In genomic region chr11:100983125-100983777, GRCm38 (mm10) we compare ENCODE assay signal across 1 mouse cellular context.
TF ChIP-seq lines count a peak whose summit lies in the region.

No protein-coding gene starts in this region.

TF ChIP-seq in CH12.LX, 34 proteins besides CTCF, POLR2A, EP300 and RAD21 (continued from another document):
- TF ChIP-seq PAX5 (IDR thresholded peaks at IDR 0.05; ENCODE audit: low read length) = no peak
- TF ChIP-seq NELFE (IDR thresholded peaks at IDR 0.05; ENCODE audit: low read depth, low read length) = peak; percentile 70; the same call in 1 of the 2 replicates
- TF ChIP-seq MXI1 (IDR thresholded peaks at IDR 0.05; ENCODE audit: low read depth, low read length) = peak; percentile 50; the same call in 1 of the 2 replicates
- no peak for TF ChIP-seq USF2 (conservative IDR thresholded peaks at IDR 0.05; ENCODE audit: low read depth, low read length)
- TF ChIP-seq SMC3 (IDR thresholded peaks at IDR 0.05; ENCODE audit: low read depth, low read length) = peak; percentile 100
- no peak for TF ChIP-seq E2F4 (IDR thresholded peaks at IDR 0.05; ENCODE audit: insufficient replicate concordance, low read depth, low read length)
- peak; percentile 39; the same call in 1 of the 2 replicates for TF ChIP-seq NRF1 (IDR thresholded peaks at IDR 0.05; ENCODE audit: low read depth, low read length)
- no peak for TF ChIP-seq MAFK (IDR thresholded peaks at IDR 0.05; ENCODE audit: insufficient replicate concordance, low read length)
- TF ChIP-seq ELF1 (IDR thresholded peaks at IDR 0.05; ENCODE audit: low read depth, low read length) = peak; percentile 46
- TF ChIP-seq SIN3A (IDR thresholded peaks at IDR 0.05; ENCODE audit: low read length) = peak; percentile 75; the same call in 1 of the 2 replicates
- peak; percentile 81; the same call in 1 of the 2 replicates for TF ChIP-seq MAZ (IDR thresholded peaks at IDR 0.05; ENCODE audit: low read depth, low read length)
- TF ChIP-seq UBTF (IDR thresholded peaks at IDR 0.05; ENCODE audit: low read depth, low read length) = no peak
- TF ChIP-seq ZNF384 (IDR thresholded peaks at IDR 0.05; ENCODE audit: low read depth, low read length) = no peak
- TF ChIP-seq USF1 (IDR thresholded peaks at IDR 0.05; ENCODE audit: low read depth, low read length) = no peak
- TF ChIP-seq ZKSCAN1 (IDR thresholded peaks at IDR 0.05; ENCODE audit: borderline replicate concordance, low read depth, low read length) = no peak
- no peak; the same call in 1 of the 2 replicates for TF ChIP-seq HCFC1 (IDR thresholded peaks at IDR 0.05; ENCODE audit: low read depth, low read length)
- no peak for TF ChIP-seq CHD2 (IDR thresholded peaks at IDR 0.05; ENCODE audit: low read length)
